Mouse (Mus musculus) heart, postnatal 25 days (tissue): ENCODE results near the gene Sel1l2. TPM values are rescaled to one million over a fixed set of nuclear protein-coding genes. Genes with fewer than 3 reads are reported as not detected.

Experiments used
- DNase-seq: peaks from one replicate; pipeline ENCODE4 v3.0.0; 2022; ENCODE audit warnings: low spot score
- intact Hi-C: fragments of 180-260 bp; cut with DNase I; formaldehyde crosslinking; loops from one replicate; pipeline ENCODE4 v1.15.1; 2025
- total RNA-seq, 2 experiments: library from RNA; stranded (reverse); gene quantifications; 2 replicates each; pipeline ENCODE4 v1.2.3; 2021

Gene Sel1l2
- total RNA-seq: not detected

DNA sequence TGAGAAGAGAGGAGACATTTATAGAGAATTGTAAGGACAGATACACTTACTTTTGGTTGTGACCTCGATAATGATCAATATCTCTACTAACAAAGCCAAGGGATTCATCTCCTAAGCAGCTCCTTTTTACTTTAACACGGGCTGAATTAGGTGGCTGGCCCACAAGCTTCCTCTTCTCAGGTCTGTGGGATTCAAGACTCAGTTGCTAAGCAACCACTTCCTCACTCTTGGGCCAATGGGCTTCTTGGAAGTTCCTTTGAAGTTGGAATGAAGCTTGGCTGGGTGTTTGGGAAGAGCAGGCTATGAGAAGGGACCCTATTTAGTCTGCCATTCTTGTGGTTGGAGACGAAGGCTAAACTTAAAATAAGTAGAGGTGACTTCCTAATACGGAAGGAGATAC is at the start of gene Sel1l2:
TSS of gene Sel1l2 (minus strand) at position 182 of the 400 bp plus-strand sequence.
- no peak for DNase-seq
- intact Hi-C loops: no loop called here

DNA sequence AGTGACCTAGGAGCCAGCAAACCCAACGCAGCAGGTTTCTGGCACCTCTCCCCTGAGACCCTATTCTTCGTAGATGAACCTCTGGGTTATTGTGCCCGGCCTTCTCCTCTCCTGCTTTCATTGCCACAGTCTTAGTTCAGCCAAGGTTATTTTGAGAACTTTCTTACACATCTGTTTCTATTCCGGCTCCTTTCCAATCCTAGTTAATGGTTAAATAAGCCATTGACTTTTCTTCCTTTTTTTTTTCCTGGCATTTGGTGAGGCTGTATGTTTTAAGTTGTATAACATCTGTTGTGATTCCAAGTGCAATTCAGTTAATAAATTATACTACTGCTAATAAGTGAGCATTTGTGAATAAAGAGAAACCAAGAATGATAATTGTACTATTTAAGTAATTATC is 49.6 kb upstream of the Sel1l2 start:
- DNase-seq: no peak
- intact Hi-C loops: no loop called here

DNA sequence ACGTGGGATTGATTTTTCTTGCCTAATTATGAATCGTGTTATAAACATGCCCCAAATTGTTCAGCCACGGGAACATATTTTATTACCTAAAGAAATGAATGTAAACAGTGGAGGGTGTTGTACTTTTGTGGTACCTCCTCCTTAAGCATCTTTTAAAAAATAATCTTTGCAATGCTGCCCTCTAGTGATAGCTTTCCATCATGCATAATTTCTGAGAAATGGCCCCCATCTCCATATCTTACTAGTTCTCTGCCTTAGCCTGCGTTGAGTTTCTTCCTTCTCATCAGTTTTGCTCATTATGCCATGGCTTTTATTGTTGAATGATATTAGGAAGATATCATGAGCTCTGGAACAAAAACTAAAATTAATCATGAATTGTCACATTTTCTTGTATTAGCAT is 37.8 kb upstream of the Sel1l2 start:
- DNase-seq: no peak
- intact Hi-C loops: loop anchor here (5.0 kb wide), 1 partner anchor 225 kb away; no protein-coding TSS in a partner anchor

DNA sequence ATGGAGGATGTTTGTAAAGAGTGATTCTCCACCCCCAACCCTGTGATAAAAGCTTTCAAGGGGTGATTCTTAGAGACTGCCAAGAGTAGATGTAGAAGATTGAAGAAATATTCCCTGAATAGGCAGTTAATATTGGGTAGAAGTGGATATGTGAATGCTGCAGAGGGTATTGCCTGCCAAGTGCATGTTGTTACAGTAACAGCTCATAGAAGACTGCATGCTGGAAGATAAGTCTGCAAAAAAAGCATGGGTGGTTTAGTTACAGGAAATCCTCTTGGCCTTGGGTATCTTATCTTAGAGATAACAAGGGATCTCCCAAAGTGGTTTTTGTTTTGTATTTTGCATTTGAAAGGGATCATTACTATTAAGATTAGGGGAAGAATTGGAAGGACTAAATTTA is 36.3 kb upstream of the Sel1l2 start:
- no peak for DNase-seq
- intact Hi-C loops: loop anchor here (5.0 kb wide), 1 partner anchor 224 kb away; no protein-coding TSS in a partner anchor

DNA sequence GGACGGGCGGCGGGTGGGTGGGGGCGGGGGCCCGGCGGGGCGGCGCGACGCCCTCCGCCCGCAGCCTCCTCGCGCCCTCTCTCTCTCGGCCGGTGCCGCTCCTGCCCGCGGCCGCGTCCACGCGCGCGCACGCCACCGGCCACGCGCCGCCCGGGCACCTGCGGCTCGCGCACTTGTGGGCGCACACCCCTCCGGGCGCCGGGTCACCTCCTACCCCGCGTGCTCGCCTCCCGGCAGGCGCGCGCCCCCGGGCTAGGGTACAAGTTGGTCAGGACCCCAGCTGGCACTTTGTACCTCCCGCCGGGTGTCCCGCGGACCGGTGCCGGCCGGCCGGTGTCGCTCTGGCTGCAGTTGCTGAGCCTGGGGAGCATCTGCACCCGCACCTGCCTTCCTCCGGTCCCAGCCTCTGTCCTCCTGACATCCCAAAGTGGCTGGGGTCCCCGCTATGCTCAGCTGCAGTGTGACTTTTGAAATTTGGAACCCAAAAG is 6.3 kb upstream of the Sel1l2 start:
- peak; percentile 1 for DNase-seq
- intact Hi-C loops: loop anchor here (5.0 kb wide), 1 partner anchor 223 kb away; the partner anchor contains the start of genes Esf1 and Ndufaf5

DNA sequence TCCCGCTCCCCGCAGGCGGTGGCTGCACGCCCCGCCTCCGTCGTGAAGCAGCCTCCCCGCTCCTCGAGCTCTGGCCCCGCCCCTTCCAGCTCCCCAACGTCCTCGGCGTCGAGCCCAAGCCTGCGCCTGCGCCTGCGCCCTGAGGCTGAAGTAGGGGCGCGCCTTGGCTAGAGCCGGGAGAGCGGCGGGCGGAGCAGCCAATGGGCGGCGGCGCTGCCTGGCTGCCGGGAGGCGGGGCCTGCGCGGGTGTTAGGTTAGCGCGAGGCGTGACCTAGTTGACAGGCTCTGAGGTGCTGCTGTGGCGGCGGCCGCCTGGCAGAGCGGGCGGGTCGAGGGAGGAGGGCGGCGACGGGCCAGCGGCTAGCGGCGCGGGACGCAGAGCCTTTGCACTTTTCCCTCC is 5.7 kb upstream of the Sel1l2 start, which contains the start of gene Macrod2:
TSS of gene Macrod2 (plus strand) at position 131 of the 400 bp plus-strand sequence.
- intact Hi-C loops: loop anchor here (5.0 kb wide), 1 partner anchor 223 kb away; the partner anchor contains the start of genes Esf1 and Ndufaf5

DNA sequence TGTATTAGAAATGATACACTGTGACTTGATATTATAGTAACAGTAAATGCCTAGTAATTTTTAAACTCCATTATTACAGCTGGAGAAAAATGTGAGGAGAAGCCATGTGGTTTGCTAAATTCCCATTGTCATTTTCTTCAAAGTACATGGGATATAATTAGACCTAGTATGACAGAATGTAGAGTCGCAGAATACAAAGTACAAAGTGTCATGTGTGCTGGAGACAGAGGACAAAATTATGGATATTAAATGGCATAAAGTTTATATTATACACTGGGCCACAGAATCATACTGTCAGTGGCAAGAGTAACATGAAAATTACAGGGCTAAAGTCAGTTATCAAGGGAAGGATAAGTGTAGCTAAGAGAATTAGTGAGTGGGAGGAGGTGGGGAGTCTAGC is 24.7 kb downstream of the Sel1l2 start:
- intact Hi-C loops: no loop called here
- no peak for DNase-seq

More for the DNA sequence above, 5.7 kb upstream of the Sel1l2 start, which contains the start of gene Macrod2:
- DNase-seq: peak; percentile 95

DNA sequence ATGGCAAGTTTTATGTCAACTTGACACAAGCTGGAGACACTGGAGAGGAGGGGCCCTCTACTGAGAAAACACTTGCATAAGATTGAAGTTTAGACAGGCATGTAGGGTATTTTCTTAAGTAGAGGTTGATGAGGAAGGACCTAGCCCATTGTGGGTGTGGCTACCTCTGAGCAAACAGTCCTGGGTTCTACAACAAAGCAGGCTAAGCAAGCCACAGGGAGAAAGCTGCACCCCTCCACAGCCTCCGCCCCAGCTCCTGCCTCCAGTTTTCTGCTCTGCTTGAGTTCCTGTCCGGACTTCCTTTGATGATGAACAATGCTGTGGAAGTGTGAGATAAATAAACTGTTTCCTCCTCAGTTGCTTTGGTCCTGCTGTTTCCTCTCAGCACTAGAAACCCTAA is 29.6 kb downstream of the Sel1l2 start:
- intact Hi-C loops: no loop called here
- DNase-seq: no peak

DNA sequence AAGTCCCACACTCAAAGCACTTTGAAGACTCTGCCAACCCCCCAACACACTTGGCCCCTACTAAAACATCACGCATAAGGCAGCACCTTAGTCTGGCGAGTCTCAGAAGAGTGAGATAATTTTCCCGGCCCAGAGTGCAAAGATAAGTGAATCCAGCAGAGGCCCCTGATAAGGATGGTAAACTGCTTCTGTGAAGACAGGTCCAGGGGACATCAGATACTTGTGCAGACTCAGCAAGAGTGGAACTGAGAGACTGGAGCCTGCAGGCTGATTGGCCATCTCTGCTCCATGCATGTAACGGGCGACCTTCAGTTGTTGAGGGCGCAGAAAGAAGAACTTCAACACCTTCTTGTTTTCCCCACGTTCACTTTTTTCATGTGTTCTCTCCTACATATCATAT is 47.1 kb downstream of the Sel1l2 start:
- no peak for DNase-seq
- intact Hi-C loops: no loop called here

DNA sequence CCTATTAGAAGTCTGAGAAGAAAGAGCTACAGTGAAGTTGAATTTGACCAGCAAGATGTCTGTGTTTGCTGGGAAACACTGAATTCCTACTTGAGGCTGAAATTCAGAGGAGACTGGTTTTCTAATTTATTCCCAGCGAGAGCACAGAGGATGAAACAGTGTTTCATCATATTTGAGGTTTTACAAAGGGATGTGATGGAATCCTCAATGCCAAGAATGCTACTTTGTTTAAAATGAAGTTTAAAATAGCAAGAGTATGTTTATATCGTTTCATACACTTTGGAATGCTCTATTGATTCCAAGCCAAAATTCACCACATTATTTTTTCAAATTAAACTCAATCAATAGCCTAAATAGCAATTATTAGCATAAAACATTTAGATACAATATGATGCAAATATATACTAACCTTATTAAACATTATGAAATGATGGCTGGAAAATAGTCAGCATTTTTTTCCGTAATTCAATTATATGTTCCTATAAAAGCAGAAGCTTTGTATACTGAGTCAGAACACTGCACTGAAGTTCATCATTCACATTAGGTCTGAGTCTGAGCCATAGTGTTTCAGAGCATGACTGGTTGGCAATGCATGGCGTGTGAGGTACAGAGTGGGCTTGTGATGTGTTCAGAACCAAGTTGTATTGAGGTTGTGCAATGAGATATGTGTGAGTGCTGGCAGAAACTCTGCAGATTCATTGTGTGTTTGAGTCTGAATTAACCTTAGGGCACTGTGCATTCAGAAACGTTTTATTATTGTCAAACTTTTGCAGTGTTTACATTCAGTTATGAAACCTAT is 58.8 kb downstream of the Sel1l2 start:
- DNase-seq: no peak
- intact Hi-C loops: no loop called here

DNA sequence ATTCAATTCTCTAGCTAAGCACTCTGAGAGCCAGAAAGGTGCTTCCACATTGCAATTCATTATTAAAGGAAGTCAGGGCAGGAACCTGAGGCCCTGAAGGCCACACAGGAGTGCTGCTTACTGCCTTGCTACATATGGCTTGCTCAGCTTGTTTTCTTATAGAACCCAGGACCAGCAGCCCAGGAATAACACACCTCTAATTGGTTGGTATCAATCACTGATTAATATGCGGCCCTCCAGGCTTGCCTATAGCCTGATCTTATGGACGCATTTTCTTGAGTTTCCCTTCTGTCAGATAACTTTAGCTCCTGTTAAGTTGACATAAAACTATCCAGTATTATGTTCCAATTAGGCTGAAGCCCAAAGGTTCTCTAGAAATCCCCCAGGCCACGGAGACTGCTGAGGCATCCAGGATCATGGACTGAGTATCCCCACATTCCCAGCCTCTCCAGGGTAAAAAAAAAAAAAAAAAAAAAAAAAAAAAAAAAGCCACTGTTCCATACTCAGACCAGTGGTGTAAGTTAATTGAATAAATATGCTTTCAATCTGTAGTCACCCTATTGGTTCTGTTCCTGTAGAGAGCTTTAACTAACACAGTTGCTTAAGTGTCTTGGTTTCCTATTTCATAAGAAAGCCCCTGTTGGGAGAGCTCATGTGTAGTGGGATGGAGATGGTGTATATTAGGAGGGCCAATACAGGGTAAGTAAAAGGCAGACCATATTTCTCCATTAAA is 86.4 kb downstream of the Sel1l2 start:
- intact Hi-C loops: no loop called here
- no peak for DNase-seq

DNA sequence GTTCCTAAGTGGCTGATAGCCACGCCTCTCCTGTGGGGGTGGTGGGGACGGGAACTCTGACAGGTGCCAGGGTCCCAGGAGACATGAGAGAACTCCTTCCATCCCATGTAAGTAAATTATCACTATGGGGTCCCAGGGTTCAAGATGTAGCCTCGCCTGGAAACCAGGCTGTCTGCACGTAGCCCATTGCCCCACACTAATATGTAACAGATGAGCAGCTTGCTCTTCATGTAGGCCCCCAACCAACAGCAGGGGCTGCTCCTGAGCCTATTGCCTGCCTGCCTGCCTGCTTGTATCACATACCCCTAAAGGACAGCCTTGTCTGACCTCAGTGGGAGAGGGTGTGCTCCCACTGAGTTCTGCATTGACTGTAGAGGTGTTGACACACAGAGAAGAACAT is 92.4 kb downstream of the Sel1l2 start:
- intact Hi-C loops: no loop called here
- no peak for DNase-seq

DNA sequence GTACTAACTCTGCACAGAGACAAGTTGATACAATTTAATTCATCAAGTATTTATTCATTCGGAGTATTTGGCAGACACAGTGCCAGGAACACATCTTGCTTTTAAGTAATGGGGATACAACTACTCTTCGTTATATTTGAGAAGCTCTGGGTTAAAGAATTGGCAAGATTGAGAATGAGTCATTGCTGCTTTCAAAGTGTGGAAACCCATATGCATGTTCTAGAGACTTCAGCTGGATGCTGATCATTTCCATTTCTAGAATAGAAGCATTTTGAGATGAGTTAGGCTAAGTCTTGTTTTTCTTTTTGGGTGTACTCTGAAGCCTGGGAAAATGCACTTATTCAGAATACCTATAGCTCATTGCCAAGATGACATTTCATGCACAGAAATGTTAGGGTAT is 95.7 kb downstream of the Sel1l2 start:
- no peak for DNase-seq
- intact Hi-C loops: no loop called here

DNA sequence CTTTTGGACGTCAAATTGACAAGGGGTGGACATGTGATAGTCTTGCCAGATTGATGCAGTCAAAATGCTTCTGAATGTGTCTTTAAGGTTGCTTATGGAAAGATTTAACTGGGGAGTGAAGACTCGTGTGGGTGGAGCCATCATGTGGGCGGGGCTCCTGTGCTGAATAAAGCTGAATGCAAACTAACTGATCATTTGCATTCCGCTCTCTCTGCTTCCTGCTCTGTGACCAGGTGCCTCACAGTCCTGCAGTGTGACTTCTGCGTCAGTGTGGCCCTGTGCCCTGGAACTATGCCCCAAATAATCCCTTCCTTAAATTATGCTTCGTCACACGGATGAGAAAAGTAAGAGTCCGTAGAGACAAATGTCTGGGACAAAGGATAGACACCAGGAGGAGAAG is 108.7 kb downstream of the Sel1l2 start:
- intact Hi-C loops: no loop called here

DNA sequence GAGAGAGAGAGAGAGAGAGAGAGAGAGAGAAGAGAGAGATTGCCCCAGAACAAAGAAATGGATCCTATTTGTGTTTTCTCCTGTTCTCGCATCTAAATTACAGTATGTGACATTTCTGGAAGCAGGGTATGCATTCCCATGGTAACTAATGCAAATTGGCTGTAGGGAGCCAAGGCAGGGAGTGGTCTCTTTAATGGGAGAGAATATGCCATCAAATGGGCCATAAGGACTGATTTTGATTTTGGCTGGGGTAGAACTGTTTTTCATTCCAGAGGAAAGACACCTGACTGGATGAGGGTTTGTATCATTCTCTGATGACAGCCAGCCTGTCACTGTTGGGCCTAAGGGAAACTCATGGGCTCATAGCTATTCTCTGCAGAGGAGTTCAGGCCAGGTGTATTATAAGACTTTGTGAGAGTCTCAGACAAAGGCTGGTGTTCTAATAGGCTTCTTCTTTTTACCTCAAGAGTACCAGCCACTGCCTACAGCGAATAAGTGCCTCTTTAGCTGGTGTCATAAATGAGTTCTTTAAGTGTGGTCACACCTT is 133.8 kb downstream of the Sel1l2 start:
- intact Hi-C loops: no loop called here
- DNase-seq: no peak

More for the DNA sequence above, 108.7 kb downstream of the Sel1l2 start:
- DNase-seq: no peak

DNA sequence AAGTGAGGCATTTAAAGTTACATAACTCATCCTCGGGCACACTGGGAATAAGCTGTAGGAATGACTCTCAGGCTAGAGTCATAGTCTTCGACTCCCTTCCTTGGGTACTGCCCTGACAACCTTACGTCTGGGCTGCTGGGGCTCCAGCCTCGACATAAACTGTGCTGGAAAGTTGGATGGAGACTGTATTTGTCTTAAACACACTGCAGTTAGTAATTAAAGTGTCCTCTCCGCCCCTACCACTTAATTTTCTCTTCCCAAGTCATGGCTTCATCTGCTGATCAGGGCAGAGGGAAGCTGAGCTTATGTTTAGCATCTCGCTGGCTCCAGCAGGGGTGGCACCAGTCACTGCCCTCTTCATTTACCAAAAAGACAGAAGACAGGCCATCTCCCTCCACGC is 135.2 kb downstream of the Sel1l2 start:
- intact Hi-C loops: no loop called here
- no peak for DNase-seq

DNA sequence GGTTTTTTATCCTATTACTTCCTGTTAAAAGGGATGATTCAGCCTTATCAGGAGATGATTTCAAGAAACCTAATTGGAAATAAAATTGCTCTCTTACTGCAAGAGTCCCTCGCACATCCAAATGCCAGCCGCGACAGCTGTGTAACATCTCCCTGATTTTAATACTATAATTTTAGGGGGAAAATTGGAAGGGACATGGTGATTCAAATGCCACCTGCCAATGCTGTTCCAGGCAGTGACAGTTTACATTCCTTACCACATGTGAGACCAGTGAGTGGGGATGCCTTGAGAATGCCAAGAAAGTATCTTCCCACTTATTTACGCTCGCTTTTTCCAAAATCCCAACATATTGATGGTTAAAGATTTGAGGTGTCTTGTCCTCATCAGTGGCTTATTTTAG is 146.4 kb downstream of the Sel1l2 start:
- intact Hi-C loops: no loop called here
- DNase-seq: no peak

DNA sequence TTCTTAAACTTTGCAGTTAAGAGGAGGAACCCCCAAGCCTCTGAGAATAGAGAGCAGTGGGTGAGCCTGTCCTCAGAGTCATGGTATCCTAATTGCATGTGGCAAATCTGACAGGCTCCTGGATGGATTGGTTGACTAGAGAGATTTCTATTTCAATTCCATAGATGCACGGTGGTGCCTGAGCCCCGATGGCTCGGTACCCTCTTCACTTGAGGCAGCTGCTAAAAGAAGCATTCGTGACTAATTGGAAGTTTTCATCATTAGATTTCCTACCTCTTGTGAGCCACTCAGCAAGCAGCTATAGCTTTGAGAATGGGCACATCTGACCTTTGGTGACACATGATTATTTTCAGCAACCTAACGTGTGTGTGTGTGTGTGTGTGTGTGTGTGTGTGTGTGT is 147.1 kb downstream of the Sel1l2 start:
- intact Hi-C loops: no loop called here
- no peak for DNase-seq

DNA sequence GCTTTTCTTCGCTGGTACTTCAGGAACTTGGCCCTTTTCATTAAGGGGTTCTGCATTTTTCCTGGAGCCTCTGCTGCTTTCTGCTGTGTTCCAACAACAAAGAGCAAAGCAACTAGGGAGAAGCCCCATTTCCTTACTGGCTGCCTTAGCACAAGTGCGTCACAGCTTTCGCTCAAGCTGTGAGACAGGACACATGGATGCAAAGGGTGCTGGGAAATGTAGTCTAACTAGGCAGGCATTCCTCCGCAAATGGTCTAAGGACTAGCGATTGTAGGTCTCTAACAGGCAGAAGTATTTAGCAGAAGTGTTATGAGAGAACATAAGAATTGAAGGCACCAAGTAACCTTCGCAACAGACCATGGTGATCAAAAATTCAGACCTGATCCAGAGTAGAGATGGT is 152.3 kb downstream of the Sel1l2 start:
- DNase-seq: no peak
- intact Hi-C loops: no loop called here

DNA sequence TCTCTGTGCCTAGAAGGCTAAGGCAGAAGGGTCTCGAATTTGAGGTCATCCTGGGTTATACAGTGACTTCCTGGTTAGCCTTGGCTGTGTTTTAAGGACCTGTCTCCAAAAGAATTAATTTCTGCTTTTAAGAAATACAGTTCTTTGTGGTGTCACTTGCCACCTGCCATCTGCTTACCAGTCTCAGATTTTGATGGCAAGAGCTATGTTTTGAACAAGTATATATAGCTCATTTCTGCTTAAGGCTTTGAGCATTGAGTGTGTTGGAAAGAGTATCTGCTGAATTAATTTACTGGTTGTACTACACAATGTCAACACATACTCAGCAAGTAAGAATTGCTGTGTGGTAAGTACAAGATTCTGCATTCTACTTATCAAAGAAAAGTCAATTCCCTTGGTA is 159.2 kb downstream of the Sel1l2 start:
- DNase-seq: no peak
- intact Hi-C loops: no loop called here

DNA sequence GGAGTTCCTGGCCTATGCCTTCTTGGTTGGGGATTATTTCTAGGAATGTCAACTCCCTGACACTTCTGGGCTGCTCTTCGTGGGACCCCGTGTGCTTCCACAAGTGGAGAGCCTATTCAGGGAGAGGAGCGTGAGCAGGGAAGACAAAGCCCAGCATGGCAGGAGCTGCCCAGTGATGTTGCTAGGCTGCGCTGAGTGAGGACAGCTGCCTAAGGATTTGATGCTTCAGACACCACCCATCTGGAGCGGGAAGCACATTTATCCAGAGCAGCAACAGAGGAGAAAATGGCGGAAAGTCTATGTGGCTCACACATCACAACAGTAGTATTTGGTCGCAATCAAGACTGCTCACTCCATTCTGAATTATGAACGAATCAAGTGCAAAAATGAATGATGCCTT is 169.2 kb downstream of the Sel1l2 start:
- DNase-seq: no peak
- intact Hi-C loops: no loop called here
